ENCODE assay signal across 8 mouse cellular contexts in the genomic region with DNA sequence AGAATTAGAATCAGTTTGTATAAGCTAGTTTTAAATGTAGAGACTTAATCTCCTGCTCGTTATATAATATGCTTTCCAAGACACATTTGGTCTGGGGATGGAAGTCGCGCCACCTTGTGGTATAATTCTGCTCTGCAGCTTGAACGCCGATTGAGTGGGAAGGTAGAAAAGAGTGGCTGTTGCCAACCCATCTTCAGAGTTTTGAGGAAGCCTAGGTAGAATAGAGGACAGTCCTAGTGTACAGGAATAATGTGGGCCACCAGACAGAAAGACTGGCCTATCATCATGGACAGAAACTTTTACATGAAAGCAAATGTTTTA. TPM values are rescaled to one million over a fixed set of nuclear protein-coding genes. Genes with fewer than 3 reads are reported as not detected.
DNase-seq lines count a peak whose midpoint lies in the region; ATAC-seq lines count a peak whose summit lies in the region.

No protein-coding gene starts in this region.

- no peaks in the 10 kb centered on the region for H3K9me3 ChIP-seq in embryonic facial prominence, embryonic 11.5 days (replicated peaks; ENCODE audit: control insufficient read depth, low read length)

- H3K27ac ChIP-seq in embryonic facial prominence, embryonic 11.5 days (replicated peaks; ENCODE audit: low read depth, low read length): no peak overlapping the region

- ATAC-seq in embryonic facial prominence, embryonic 11.5 days (replicated peaks; ENCODE audit: insufficient number of reproducible peaks, low FRiP score, low TSS enrichment, low read depth): no peak

- H3K4me1 ChIP-seq in embryonic facial prominence, embryonic 11.5 days (ENCODE audit: control insufficient read depth, insufficient read depth, low read length): no peaks in the 10 kb centered on the region

- H3K36me3 ChIP-seq in embryonic facial prominence, embryonic 11.5 days (replicated peaks; ENCODE audit: control insufficient read depth, insufficient read depth, low read depth, low read length): no peaks in the 10 kb centered on the region

- H3K9ac ChIP-seq in embryonic facial prominence, embryonic 11.5 days (replicated peaks; ENCODE audit: low read length): no peak overlapping the region

- no peak overlapping the region for H3K4me2 ChIP-seq in embryonic facial prominence, embryonic 11.5 days (ENCODE audit: low read depth, low read length)

- no peak overlapping the region for H3K4me3 ChIP-seq in embryonic facial prominence, embryonic 11.5 days (ENCODE audit: low read depth, low read length)

- DNase-seq in gastrocnemius, postnatal 10 days: peak; percentile 29
- no peak for DNase-seq in gastrocnemius, postnatal 25 days
- peak; percentile 40 to 42 for DNase-seq in B cell, adult 2 months
- peak; percentile 42 for DNase-seq in adrenal gland, postnatal 14 days
- peak; percentile 54 for DNase-seq in embryonic facial prominence, embryonic 11.5 days (ENCODE audit: low spot score)
- DNase-seq in layer of hippocampus, adult 9-10 months (ENCODE audit: low spot score): peak; percentile 22
- DNase-seq in lung, postnatal 10 days: peak; percentile 45
- peak; percentile 22 for DNase-seq in thymus, postnatal 0 days (ENCODE audit: low spot score)

- WGBS in embryonic facial prominence, embryonic 11.5 days: 20% methylated on average over 5 of the region's 5 CpGs

- no peaks in the 10 kb centered on the region for H3K27me3 ChIP-seq in embryonic facial prominence, embryonic 11.5 days (ENCODE audit: control insufficient read depth, insufficient read depth, low read length)

RNA-seq across cellular contexts. Expression of a gene that starts 11.1 kb away (rescaled TPM):
- not detected for total RNA-seq in gastrocnemius, postnatal 10 days (2021)
- not detected for total RNA-seq in gastrocnemius, postnatal 25 days (2021)
- 13.8 and 14.8 TPM in 2 replicates for total RNA-seq in adrenal gland, postnatal 14 days (2021)
- 93.9 and 103 TPM in 2 replicates for polyA plus RNA-seq in embryonic facial prominence, embryonic 11.5 days (2014; fragmentation: Nextera tagmentation; extraction: Ambion mirVana)
- 3.5 and 3.6 TPM in 2 replicates for polyA plus RNA-seq in thymus, postnatal 0 days (2015; fragmentation: Nextera tagmentation; extraction: Ambion mirVana)

RNA-seq across cellular contexts. Expression of a gene that starts 42.6 kb away (rescaled TPM):
- not detected for total RNA-seq in gastrocnemius, postnatal 10 days (2021)
- total RNA-seq in gastrocnemius, postnatal 25 days (2021): not detected
- total RNA-seq in adrenal gland, postnatal 14 days (2021): not detected in 2 replicates
- polyA plus RNA-seq in embryonic facial prominence, embryonic 11.5 days (2014; fragmentation: Nextera tagmentation; extraction: Ambion mirVana): 0.07 TPM in 1 of 2 replicates, not detected in the other
- 0.05 TPM in 1 of 2 replicates, not detected in the other for polyA plus RNA-seq in thymus, postnatal 0 days (2015; fragmentation: Nextera tagmentation; extraction: Ambion mirVana)

RNA-seq across cellular contexts. Expression of a gene that starts 44.4 kb away (rescaled TPM):
- total RNA-seq in gastrocnemius, postnatal 10 days (2021): 10 to 100 TPM; 48.0 to 55.1 TPM
- total RNA-seq in gastrocnemius, postnatal 25 days (2021): 10 to 100 TPM; 13.9 to 18.7 TPM
- 53.7 and 57.7 TPM in 2 replicates for total RNA-seq in adrenal gland, postnatal 14 days (2021)
- polyA plus RNA-seq in embryonic facial prominence, embryonic 11.5 days (2014; fragmentation: Nextera tagmentation; extraction: Ambion mirVana): 268 and 299 TPM in 2 replicates
- polyA plus RNA-seq in thymus, postnatal 0 days (2015; fragmentation: Nextera tagmentation; extraction: Ambion mirVana): 43.7 and 45.0 TPM in 2 replicates

RNA-seq across cellular contexts. Expression of a gene that starts 59.7 kb away (rescaled TPM):
- 1 to 10 TPM in 1 of 2 experiments, under 1 TPM in 1; 0.73 to 1.3 TPM for total RNA-seq in gastrocnemius, postnatal 10 days (2021)
- not detected for total RNA-seq in gastrocnemius, postnatal 25 days (2021)
- 28.4 and 33.0 TPM in 2 replicates for total RNA-seq in adrenal gland, postnatal 14 days (2021)
- 209 and 215 TPM in 2 replicates for polyA plus RNA-seq in embryonic facial prominence, embryonic 11.5 days (2014; fragmentation: Nextera tagmentation; extraction: Ambion mirVana)
- 29.3 and 31.8 TPM in 2 replicates for polyA plus RNA-seq in thymus, postnatal 0 days (2015; fragmentation: Nextera tagmentation; extraction: Ambion mirVana)

Comparison
In these comparisons a context has a peak if more than half of its experiments do, and no peak if none do; other contexts are left out.
1. RNA of a gene that starts 11.1 kb away (total RNA-seq): 13.8 to 14.8 TPM in adrenal gland, postnatal 14 days; not detected in gastrocnemius, postnatal 10 days and not detected in gastrocnemius, postnatal 25 days; every median in the first group is over 10 times any median in the second.